Mouse (Mus musculus) CD8-positive naive resting alpha-beta T cell, adult 57 days (primary cell): ENCODE measurements around the gene Osbp2. TPM values are rescaled to one million over a fixed set of nuclear protein-coding genes. Genes with fewer than 3 reads are reported as not detected.

ENCODE experiments used
- total RNA-seq: library from RNA; stranded (reverse); gene quantifications from one replicate; pipeline ENCODE4 v1.2.4, GENCODE M21; 2023

The Osbp2 gene
- not detected for total RNA-seq

DNA sequence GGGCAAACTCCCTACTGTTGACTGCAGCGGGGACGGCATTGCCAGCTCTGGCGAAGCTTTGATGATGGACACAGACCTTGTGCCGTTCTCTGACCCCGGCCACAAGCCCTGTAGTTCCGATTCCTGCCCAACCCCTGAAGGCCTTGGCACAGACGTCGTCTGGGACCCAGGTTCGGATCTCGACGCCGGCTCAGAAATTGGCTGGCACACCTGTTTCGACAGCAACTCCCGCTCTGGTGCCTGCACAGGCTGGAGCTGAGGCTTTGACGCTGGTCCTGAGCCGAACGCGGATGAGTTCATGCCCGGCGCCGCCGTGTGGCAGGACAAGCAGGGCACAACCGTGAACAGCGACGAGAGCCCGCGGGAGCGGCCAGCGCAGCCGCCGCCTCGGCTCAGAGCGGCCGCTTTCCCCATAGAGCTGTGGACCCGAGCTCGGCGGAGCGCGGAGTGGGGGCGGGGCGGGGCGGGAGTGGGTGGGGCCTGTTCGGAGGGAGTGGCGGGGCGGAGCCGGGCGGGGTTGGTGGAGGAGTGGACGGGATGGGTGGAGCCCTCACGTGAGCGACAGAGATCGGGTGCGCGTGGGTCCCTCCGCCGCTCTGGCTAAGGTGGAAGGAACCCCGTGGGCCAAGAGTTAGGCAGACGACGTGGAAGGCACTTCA lies at the start of gene Osbp2:
TSS of gene Osbp2 (minus strand) at position 450 of the 659 bp plus-strand sequence.

DNA sequence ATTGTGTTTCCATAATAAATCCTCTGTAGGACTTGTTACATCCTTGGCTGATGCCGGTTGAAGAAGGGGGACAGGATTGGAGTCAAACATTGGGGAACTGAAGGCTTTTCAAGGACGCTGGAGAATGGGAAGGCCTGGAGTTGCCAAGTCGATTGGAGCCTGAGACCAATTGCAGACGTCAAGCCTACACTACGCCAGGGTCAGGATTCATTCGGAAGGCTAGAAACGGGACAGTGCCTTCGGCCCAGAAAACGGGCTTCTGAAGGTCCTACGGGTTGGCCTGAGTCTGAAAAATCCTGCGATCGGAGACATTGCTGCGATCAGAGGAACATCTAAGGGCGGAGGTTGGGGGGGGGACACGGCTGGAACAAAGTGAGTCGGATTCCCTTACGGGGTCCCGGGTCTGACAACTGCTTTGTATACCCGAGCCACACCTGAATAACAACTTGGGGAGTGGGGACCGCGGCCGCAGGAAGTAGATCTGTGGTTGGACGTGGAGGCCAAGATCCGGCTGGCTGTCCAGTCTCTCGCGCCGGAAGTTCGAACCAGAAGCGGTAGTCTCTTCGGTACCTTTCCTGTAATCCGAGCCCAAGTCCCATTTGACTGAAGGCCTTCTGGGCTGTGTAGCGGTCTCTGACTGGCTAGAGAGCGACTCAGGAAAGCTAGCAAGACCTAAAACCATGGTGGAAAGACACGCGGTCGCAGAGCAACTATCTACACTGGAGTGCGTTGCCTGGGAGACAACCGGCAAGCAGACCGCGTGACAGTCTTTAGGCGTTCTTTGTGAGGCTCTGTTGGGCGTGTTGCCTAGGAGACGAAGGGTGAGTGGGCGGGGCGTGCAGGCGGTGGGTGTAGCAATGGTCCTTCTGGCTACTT lies 30.9 kb upstream of the Osbp2 start, which contains the start of the genes 4921536K21Rik and Dusp18:
TSS of gene 4921536K21Rik (minus strand) at position 693 of the 876 bp plus-strand sequence.
TSS of gene Dusp18 (plus strand) at position 835 of the 876 bp plus-strand sequence.

Other genes with a start within 250 kb of the Osbp2 start
- gene Morc2a, start 214.7 kb downstream of the Osbp2 start, total RNA-seq = 59.7 TPM
- gene 4921536K21Rik, start 31.2 kb upstream of the Osbp2 start, total RNA-seq = 0.40 TPM
- gene Dusp18, start 31.3 kb upstream of the Osbp2 start, total RNA-seq = 10.3 TPM
- gene Slc35e4, start 50.8 kb upstream of the Osbp2 start, total RNA-seq = 4.4 TPM
- gene Tcn2, start 68.3 kb upstream of the Osbp2 start, total RNA-seq = 8.6 TPM
- 84.3 TPM for gene Pes1, start 100.1 kb upstream of the Osbp2 start, total RNA-seq
- not detected for gene 4930556J24Rik, start 112.9 kb upstream of the Osbp2 start, total RNA-seq
- not detected for gene Gal3st1, start 119.7 kb upstream of the Osbp2 start, total RNA-seq
- gene Sec14l4, start 167.6 kb upstream of the Osbp2 start, total RNA-seq = not detected
- not detected for gene Sec14l3, start 200.9 kb upstream of the Osbp2 start, total RNA-seq
- gene Mtfp1, start 231.5 kb upstream of the Osbp2 start, total RNA-seq = 1.5 TPM